Mouse (Mus musculus): ENCODE results near the gene Ttbk2. TPM values are rescaled to one million over a fixed set of nuclear protein-coding genes. Genes with fewer than 3 reads are reported as not detected.

The Ttbk2 gene
- total RNA-seq, 2 experiments from 2014 or later = 97.7 to 101 TPM

DNA sequence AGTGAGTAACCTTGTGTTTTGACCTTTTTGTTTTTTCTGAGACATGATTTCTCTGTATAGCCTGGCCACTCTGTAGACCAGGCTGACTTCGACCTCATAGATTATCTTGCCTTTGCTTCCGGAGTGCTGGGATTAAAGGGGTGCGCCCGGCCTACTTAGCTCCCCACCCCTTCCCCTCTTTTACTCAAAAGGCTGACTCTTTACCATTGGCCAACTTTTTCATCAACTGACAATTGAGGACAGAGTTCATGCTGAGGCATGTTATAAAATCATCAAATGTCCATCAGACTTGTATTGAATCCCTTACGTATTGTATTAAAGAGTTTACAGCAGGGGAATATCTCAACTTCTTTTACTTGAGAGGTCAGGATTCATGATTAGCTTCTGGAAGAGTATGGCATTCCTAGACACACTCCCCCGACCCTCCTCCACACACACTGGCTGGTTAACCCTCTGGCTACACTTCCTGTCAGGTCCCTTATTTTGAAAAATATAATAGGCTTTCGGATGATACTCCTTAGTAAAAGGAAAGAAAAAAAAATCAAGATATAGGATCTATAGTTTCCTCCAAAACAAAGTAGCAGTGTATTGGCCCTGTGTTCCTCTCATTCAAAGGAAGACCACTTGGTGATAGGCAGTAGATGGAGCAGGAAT lies 118.4 kb downstream of the Ttbk2 start:
- intact Hi-C loops (cut with DNase I) = loop anchor here (5.0 kb wide), 1 partner anchor 130 kb away; no protein-coding TSS in a partner anchor
- peak overlapping the region; percentile 65 for H3K4me3 ChIP-seq
- peak overlapping the region; percentile 72 for H3K27ac ChIP-seq
- DNase-seq (ENCODE audit: extremely low spot score in 1 of 2, low spot score in 2 of 2) = no peak
- no peak for TF ChIP-seq CTCF (IDR thresholded peaks at IDR 0.05)

DNA sequence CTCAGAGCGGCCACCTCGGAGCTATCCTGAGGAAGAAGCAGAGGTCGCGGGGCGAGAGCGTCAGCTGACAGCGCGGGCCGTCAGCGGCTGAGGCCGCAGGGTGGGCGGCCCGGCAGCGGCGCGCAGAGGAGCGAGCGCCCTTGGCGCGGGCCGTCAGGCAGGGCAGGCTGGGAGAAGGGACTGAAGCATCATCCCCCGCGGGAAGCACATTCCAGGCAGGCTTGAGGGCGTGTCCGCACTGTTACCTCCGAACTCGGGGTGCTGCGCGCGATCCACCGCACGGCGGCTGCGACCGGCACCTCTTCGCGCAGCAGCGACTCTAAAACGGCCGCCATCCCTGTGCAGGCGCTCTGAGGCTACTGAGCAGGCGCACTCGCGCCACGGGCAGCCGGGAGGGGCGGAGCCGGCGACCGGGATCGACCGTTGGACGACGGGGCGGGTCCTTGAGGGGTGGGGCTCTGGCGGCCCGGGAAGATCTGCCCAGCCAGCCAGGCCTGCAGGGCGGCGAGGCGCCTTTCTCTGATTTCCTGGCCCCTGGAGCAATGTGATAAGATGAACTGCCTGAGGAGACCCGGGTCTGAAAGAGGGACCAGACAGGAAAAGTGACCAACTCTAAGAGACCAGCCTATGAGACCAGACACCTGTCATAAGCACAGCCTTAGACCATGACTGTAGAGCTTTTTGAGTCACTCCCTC lies 119.1 kb downstream of the Ttbk2 start:
- Histone ChIP-seq H3K27ac (peak overlapping the region; percentile 87), H3K4me3 (peak overlapping the region; percentile 65)
- intact Hi-C loops (cut with DNase I) = loop anchor here (5.0 kb wide), 1 partner anchor 131 kb away; no protein-coding TSS in a partner anchor
- DNase-seq (ENCODE audit: extremely low spot score in 1 of 2, low spot score in 2 of 2) = peak; percentile 89
- TF ChIP-seq CTCF (IDR thresholded peaks at IDR 0.05) = peak; percentile 7

DNA sequence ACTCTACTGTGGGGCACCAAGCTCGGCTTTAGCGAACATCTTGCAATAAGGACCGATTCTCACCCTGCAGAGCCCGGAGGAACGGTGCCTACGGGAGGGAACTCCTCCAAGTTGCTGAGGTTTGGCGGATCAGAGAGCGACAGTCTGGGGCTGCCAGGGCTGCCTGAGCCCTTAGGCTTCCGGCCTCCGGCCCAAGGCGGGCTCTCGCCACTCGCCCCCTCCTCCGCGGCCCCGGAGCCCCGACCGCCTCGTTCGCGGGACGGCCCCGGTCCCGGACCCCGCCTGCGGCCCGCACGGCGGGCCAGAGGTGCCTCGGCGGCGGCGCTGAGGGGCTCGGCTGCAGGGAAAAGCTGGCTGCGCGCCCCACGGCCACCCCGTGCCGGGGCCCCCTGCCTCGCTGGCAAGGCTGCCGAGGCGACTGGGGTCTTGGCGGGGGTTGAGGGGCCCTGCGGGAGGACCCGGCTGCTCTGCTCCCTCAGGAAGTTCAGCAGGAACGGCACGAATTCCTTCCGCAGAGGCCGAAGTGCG lies 119.7 kb downstream of the Ttbk2 start:
- intact Hi-C loops (cut with DNase I) = loop anchor here (5.0 kb wide), 1 partner anchor 132 kb away; no protein-coding TSS in a partner anchor
- H3K27ac ChIP-seq = peak overlapping the region; percentile 87
- H3K4me3 ChIP-seq = peak overlapping the region; percentile 65
- TF ChIP-seq CTCF (IDR thresholded peaks at IDR 0.05) = no peak
- DNase-seq (ENCODE audit: extremely low spot score in 1 of 2, low spot score in 2 of 2) = peak in 1 of 2 experiments; percentile 21

DNA sequence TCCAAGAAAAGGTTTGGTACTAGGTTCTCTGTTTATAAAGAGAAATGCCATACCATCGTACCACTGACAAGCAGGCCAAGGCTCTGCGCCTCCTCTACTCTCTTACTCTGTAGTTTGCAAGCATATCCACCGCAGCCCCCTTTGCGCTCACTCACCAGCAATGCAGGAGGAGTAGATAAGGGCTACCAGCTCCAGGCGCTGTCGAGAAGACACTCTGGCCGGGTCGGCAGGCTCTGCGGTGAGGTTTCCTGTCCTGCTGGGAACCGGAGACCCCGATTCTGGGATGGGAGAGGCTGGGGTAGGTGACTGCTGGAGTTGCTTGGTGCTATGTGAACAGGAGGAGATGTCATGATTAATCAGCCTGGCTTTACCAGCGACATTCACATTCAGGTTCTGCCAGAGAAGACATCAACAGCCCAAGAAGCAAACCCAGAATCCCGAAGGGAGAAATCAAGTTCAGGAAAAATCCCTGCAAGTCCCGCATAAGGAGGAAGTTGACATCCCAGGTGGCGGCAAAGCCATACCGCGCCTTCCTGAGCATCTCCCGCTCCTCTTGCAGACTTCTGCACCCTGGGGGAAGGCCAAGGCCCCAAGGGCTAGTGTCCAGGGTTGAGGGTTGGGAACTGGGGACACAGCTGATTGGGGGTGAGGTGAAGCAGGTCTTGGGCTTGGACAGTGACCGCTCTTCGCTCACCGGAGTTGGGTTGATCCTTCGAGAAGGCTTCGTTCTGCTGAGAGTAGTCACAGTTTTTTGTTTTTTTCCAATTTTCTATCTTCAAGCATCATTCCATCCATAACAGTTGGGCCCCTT lies 120.4 kb downstream of the Ttbk2 start:
- no peak for DNase-seq (ENCODE audit: extremely low spot score in 1 of 2, low spot score in 2 of 2)
- Histone ChIP-seq H3K27ac (no peak overlapping the region; the same call in 1 of the 2 replicates), H3K4me3 (peak overlapping the region; percentile 65)
- intact Hi-C loops (cut with DNase I) = loop anchor here (5.0 kb wide), 1 partner anchor 132 kb away; no protein-coding TSS in a partner anchor
- no peak for TF ChIP-seq CTCF (IDR thresholded peaks at IDR 0.05)

DNA sequence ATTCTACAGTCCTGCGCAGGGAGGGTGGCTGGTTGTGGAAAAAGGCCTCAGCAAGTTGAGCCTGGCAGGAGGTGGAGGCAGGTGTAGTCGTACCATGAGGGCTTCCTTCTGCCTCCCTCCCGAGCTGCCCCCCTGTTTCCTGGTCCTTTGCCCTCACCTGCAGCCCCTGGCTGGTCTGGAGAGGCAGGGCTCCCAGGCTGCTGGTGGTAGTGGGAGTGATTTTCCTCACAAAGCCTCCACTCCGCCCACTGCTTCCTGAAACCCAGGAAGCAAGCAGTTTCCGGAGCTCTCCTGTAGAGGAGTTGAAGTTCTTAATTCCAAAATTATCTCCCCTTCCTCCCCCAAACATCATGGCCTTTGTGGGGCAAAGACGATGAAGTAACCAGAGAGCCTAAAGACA lies 126.2 kb downstream of the Ttbk2 start:
- intact Hi-C loops (cut with DNase I) = no loop called here
- Histone ChIP-seq H3K4me3 (no peak overlapping the region), H3K27ac (no peak overlapping the region)
- TF ChIP-seq CTCF (IDR thresholded peaks at IDR 0.05) = no peak
- DNase-seq (ENCODE audit: extremely low spot score in 1 of 2, low spot score in 2 of 2) = no peak

DNA sequence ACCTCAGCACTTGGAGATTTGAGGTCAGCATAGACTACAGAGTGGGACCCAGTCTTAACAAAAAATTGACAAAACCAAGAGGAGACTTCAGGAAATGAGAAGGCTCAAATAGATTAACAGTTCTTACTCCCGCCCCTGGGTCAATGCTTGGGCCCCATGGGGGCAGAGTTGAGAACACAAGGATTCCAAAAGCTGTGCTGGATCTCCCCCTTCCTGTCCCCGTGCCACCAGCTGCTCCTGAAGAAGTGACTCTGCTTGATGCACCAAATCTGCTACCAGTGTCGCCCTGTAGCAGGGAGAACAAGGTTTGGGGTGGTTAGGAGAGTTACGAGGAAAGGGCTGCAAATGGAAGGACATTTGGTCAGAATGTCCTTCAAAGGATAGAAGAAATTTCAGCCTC lies 126.8 kb downstream of the Ttbk2 start:
- intact Hi-C loops (cut with DNase I) = no loop called here
- no peak overlapping the region for H3K27ac ChIP-seq
- H3K4me3 ChIP-seq = no peak overlapping the region
- no peak for TF ChIP-seq CTCF (IDR thresholded peaks at IDR 0.05)
- DNase-seq (ENCODE audit: extremely low spot score in 1 of 2, low spot score in 2 of 2) = no peak

DNA sequence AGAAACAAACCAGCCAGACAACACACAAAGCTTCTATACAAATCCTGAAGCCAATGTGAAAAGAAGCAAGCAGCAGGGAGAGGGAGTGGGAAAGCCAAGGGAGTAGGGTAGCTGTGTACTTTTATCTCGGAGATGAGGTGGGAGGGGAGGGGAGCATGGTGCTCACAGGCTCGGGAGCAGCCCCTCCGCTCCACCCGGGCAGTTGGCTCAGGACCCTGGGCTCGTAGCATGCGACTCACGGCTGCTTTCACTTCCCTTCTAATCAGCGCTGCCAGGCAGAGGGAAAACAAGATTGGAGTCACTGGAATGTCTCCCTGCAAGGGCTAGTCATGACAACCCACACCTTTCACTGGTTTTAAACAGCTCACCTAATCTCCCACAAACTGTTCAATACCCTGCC lies 127.9 kb downstream of the Ttbk2 start:
- DNase-seq (ENCODE audit: extremely low spot score in 1 of 2, low spot score in 2 of 2) = no peak
- Histone ChIP-seq H3K4me3 (no peak overlapping the region), H3K27ac (peak overlapping the region; percentile 44; the same call in 1 of the 2 replicates)
- TF ChIP-seq CTCF (IDR thresholded peaks at IDR 0.05) = no peak
- intact Hi-C loops (cut with DNase I) = no loop called here

DNA sequence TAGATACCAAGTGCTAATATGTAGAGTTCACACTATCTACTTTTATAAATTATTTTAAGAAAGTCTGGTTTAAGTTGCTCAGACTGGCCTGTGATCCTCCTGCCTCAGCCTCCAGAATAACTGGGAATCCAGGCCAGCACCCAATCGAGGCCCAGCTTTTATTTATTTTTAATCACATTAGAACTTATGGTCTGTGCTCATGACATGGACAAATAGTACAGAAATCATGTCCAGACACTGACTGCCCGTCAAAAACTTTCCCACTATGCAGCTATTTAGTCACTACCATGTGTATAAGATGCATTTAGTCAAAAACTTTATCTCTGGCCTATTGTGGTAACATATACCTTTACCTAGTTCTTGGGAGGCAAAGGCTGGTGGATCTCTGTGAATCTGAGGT lies 128.5 kb downstream of the Ttbk2 start:
- TF ChIP-seq CTCF (IDR thresholded peaks at IDR 0.05) = no peak; the same call in 1 of the 2 replicates
- Histone ChIP-seq H3K4me3 (no peak overlapping the region), H3K27ac (peak overlapping the region; percentile 15; the same call in 1 of the 2 replicates)
- intact Hi-C loops (cut with DNase I) = no loop called here
- DNase-seq (ENCODE audit: extremely low spot score in 1 of 2, low spot score in 2 of 2) = no peak

DNA sequence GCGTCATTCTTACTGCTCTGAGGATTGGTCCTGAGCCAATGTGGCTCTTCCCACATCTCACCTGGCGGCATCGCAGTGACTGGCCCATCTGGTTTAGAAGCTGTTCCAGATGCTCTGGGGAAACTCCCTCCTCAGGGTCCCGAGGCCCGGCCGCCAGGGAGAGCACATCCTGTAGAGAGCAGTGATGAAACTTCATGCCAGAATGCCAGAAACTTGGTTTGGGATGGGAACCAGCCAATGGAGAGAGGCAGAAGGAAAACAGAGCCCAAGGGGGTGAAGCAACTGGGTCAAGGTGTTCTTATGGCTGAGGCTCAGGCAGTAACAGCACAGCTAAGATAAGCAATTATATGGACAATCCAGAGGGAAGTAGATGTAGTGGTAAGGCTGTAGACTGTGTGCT lies 129.6 kb downstream of the Ttbk2 start:
- no peak for DNase-seq (ENCODE audit: extremely low spot score in 1 of 2, low spot score in 2 of 2)
- H3K4me3 ChIP-seq = no peak overlapping the region
- no peak overlapping the region for H3K27ac ChIP-seq
- intact Hi-C loops (cut with DNase I) = no loop called here
- TF ChIP-seq CTCF (IDR thresholded peaks at IDR 0.05) = no peak

DNA sequence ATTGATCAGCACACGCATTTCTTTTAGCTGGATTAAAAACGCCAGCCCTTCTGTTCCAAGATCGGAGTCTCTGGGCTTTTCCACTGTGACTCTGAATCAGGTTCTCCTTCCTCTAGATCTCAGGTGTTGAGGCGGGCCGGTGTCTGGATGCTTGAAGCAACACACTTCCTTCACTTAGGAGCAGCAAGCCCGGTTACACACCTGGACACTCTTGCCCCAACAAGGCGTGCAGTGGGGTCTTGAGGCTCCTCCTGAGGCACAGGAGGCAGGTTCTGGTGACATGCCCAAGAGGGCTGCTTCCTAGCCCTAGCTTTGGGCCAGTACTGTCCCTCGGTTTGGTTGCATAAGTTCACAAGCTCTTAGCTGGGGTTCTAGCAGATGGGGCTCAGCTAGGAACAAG lies 131.9 kb downstream of the Ttbk2 start:
- H3K4me3 ChIP-seq = no peak overlapping the region
- no peak for DNase-seq (ENCODE audit: extremely low spot score in 1 of 2, low spot score in 2 of 2)
- no peak overlapping the region for H3K27ac ChIP-seq
- intact Hi-C loops (cut with DNase I) = no loop called here
- TF ChIP-seq CTCF (IDR thresholded peaks at IDR 0.05) = no peak

DNA sequence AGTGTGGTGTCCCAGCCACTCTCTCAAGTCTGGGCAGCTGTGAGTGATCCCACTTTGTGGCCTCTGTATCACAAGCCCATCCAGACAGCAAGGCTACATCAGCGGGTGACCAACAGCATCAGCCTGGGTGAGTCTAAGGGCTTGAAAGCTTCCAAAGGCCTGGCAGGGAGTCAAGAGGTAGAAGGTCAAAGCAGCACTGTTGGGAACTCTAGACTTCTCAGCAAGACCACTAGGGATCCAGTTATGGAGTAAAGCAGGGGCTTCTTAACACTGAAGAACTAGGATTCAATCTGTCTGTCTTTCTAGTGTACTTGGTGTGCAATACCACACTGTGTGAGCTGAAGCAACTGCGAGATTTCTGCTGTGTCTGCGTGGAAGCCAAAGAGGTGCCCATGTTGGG lies 137.0 kb downstream of the Ttbk2 start:
- Histone ChIP-seq H3K4me3 (no peak overlapping the region), H3K27ac (no peak overlapping the region)
- DNase-seq (ENCODE audit: extremely low spot score in 1 of 2, low spot score in 2 of 2) = no peak
- TF ChIP-seq CTCF (IDR thresholded peaks at IDR 0.05) = no peak
- intact Hi-C loops (cut with DNase I) = no loop called here

All from left cerebral cortex, adult 2 months (tissue).